Mouse (Mus musculus): Measurements from ENCODE around the gene Hsd17b11. TPM values are rescaled to one million over a fixed set of nuclear protein-coding genes. Genes with fewer than 3 reads are reported as not detected.
A peak's percentile ranks its signal among the peaks of the same experiment; 100 is the strongest.

Gene Hsd17b11
- polyA plus RNA-seq (2015; fragmentation: Nextera tagmentation; extraction: Ambion mirVana): 3.3 and 3.6 TPM in 2 replicates

DNA sequence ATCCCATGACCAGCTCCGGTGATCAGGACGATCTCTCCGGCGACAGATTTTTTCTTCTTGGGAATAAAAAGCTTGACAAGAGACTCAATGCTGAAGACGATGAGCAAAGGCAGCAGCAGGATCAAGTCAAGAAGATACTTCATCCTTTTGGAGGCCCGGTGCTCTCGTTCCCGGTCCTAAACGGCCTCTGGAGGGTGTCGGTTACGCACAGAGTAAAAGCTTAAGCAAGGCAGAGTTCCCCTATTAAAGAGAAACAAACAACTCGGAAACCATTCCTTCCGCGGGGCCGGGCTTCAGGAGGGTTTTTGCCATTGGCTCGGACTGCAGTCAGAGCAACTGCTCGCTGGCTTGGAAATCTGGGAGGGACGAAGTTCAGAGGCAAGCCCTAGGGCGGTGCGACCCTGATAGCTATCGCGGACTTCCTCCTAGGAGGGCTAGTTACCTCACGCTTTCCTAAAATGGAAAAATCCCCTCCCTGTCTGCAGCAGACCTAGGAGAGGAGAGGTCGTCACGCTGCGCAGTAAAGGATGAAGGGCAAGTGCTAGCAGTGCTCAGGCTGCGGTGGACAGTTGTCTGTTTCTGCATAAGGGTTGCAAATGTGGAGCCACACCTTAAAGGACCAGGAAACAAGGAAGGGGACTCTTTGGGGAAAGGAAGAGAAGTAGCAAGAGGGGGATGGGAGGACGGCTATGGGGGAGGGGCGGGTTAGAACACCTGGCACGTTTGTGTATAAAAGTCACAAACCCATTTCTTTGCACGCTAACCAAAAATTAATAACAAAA lies at the start of gene Hsd17b11:
TSS of gene Hsd17b11 (minus strand) at position 323 of the 782 bp plus-strand sequence.
- H3K27me3 ChIP-seq: peaks cover 12% of the 10 kb centered on the region; the same call in 1 of the 2 replicates
- H3K4me1 ChIP-seq (replicated peaks): peaks cover 13% of the 10 kb centered on the region
- H3K4me2 ChIP-seq: peak within 1 kb of the TSS; percentile 62
- no peaks in the 10 kb centered on the region for H3K36me3 ChIP-seq
- peak; percentile 87 for ATAC-seq (ENCODE audit: low FRiP score, low read depth)
- H3K27ac ChIP-seq (replicated peaks): peak within 1 kb of the TSS; percentile 32
- H3K9ac ChIP-seq: peak within 1 kb of the TSS; percentile 34
- WGBS: under 1% methylated on average over 31 of the region's 31 CpGs
- peak within 1 kb of the TSS; percentile 38 for H3K4me3 ChIP-seq
- H3K9me3 ChIP-seq: no peaks in the 10 kb centered on the region

DNA sequence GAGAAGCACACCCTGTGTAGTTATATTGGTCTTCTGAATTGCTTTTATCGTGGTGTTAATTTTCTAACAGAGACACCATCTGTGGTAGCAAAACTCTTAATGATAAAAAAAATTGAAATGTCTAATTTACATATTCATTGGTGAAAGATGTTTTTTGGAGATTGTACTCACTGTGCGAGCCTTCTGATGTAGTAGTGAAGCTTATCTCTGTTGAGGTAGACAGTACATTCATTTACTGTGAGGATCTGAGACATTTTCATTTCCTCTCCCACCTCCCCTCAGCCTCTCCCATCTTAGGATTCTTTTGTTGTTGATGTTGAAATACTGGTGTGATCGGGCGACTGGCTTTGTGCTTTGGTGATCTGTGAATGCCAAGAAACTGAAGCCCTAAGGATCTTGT lies 49.3 kb upstream of the Hsd17b11 start:
- H3K4me3 ChIP-seq: no peak overlapping the region
- H3K4me2 ChIP-seq: no peak overlapping the region
- no peaks in the 10 kb centered on the region for H3K36me3 ChIP-seq
- no peaks in the 10 kb centered on the region for H3K9me3 ChIP-seq
- no peak for ATAC-seq (ENCODE audit: low FRiP score, low read depth)
- H3K27ac ChIP-seq (replicated peaks): peak overlapping the region; percentile 11; the same call in 1 of the 2 replicates
- H3K27me3 ChIP-seq: no peaks in the 10 kb centered on the region
- 52% methylated on average over 4 of the region's 4 CpGs for WGBS
- no peak overlapping the region for H3K9ac ChIP-seq
- peaks cover 6% of the 10 kb centered on the region; the same call in 1 of the 2 replicates for H3K4me1 ChIP-seq (replicated peaks)

DNA sequence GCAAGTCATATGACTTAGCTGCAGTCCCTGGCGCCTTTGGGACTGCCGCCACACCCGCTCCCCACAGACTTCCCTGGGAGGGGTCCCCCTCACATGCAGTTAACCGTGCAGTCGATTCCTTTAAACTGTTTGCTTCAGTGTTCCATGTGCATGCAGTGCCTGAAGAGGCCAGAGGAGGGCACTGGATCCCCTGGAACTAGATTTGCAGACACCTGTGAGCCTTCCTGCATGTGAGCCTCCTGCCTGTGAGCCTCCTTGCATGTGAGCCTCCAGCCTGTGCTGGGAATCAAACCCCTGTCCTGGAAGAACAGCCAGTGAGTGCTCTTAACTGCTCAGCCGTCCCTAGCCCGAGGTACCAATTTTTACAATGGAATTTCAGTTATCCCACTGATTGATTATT lies 47.0 kb upstream of the Hsd17b11 start:
- 91% methylated on average over 7 of the region's 7 CpGs for WGBS
- no peak overlapping the region for H3K4me2 ChIP-seq
- no peaks in the 10 kb centered on the region for H3K27me3 ChIP-seq
- peaks cover 6% of the 10 kb centered on the region; the same call in 1 of the 2 replicates for H3K4me1 ChIP-seq (replicated peaks)
- H3K4me3 ChIP-seq: no peak overlapping the region
- H3K9me3 ChIP-seq: no peaks in the 10 kb centered on the region
- ATAC-seq (ENCODE audit: low FRiP score, low read depth): no peak
- H3K36me3 ChIP-seq: 0 out of 2 replicates have a peak, but pooled peaks cover 4% of the 10 kb centered on the region
- no peak overlapping the region for H3K9ac ChIP-seq
- H3K27ac ChIP-seq (replicated peaks): no peak overlapping the region

DNA sequence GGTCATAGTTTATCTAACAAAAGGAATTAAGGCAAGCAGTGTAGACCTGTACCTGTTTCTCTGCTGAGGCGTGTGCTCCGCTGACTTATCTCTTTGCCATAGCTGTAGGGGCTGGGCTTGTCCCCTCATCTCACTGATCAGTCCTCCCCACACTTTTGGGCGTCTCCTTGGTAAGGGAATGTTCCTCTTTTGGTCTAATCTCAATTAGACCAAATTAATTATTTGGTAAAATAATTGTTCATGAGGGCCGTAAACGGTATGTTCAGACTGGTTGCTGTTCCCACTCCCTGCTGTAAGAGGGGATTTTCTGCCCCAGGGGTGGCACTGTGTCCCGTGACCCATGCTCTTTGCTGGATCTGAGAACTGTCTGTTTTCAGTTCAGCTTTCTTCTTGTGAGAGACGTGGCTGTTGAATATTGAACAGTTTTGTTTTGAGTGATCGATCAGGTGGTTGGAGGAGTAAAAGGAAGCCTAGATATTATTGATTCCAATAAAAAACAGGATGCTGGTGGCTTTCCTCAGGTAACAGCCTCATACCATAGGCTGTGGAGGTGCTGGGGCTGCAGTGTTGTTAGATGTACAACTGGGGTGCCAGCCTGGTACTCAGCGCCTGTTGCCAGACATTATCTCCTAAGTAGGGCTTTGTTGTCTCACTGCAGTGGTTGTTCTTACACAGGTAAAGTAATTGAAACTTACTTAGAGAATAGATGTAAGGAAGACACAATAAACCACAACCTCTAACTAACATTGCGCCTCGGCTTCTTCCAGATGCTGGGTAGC lies 41.2 kb upstream of the Hsd17b11 start:
- no peak for ATAC-seq (ENCODE audit: low FRiP score, low read depth)
- no peak overlapping the region for H3K27ac ChIP-seq (replicated peaks)

DNA sequence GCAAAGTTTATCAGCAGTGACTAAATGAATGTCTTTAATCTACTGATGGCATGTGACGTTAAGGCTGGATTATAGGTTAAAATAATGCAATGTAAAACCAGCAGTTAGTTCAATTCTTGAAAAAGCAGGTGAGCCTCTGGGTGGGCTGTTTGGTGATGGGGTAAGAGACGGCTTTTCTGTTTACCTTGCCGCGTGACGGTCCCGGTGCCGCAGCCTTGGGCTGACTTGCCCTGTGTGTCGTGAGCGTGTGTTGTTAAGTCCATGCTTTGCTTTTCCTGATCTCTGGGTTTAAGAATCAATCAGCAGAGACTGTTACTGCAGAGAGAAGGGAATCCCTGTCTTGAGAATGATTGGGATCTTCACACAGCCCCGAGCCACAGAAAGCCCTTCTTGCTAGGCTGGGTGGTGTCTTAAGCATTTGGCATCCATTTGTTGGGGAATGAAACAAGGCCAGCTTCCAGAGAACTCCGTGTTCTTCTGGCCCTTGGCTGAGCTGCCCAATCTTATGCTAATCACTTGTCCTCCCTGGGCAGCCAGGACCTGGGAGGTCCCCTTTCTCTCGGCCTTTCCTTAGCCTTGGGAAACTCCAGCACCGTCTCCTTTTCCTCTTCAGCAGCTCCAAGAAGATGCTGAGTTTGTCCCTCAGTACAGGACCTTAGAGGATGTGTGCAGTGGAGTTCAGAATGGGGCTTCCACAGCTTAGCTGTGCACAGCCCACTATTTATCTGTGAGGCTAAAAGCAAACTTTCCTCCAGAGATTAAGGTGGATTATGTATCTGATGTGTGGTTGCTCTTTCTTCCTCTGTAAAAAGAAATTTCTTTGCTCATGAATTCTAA lies 40.4 kb upstream of the Hsd17b11 start:
- ATAC-seq (ENCODE audit: low FRiP score, low read depth): no peak
- Histone ChIP-seq H3K4me2 (no peak overlapping the region), H3K4me3 (no peak overlapping the region), H3K27me3 (no peaks in the 10 kb centered on the region), H3K9ac (no peak overlapping the region), H3K36me3 (peaks cover 40% of the 10 kb centered on the region), H3K9me3 (no peaks in the 10 kb centered on the region), H3K27ac (replicated peaks) (no peak overlapping the region), H3K4me1 (replicated peaks) (0 out of 2 replicates have a peak, but pooled peaks cover 3% of the 10 kb centered on the region)
- WGBS: 81% methylated on average over 13 of the region's 13 CpGs

More for the DNA sequence above, 41.2 kb upstream of the Hsd17b11 start:
- Histone ChIP-seq H3K4me1 (replicated peaks) (0 out of 2 replicates have a peak, but pooled peaks cover 3% of the 10 kb centered on the region), H3K9me3 (no peaks in the 10 kb centered on the region), H3K4me3 (no peak overlapping the region), H3K27me3 (no peaks in the 10 kb centered on the region), H3K4me2 (no peak overlapping the region), H3K9ac (no peak overlapping the region), H3K36me3 (peaks cover 40% of the 10 kb centered on the region)
- WGBS: 92% methylated on average over 11 of the region's 11 CpGs

DNA sequence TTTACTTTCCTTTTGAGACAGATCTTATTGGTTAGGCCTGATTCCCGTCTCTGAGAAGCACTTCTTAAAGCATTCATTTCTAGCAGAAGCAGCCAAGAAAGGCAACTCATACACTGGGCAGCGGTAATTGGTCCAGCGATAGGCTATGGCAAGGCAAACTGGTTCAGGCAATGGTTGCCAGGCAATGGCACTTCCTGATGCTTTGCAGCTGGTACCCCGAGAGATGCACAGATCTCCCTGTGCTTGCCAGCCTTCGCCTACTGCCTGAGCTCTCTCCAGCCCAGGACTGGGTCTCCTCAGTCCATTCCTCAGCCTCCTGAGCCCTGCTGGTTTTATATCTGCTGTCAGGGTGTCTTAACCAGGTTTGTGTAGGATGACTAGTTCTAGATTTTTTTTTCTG lies 38.7 kb upstream of the Hsd17b11 start:
- 84% methylated on average over 5 of the region's 5 CpGs for WGBS
- no peak overlapping the region for H3K27ac ChIP-seq (replicated peaks)
- H3K9ac ChIP-seq: no peak overlapping the region
- H3K27me3 ChIP-seq: no peaks in the 10 kb centered on the region
- H3K9me3 ChIP-seq: no peaks in the 10 kb centered on the region
- H3K4me1 ChIP-seq (replicated peaks): 0 out of 2 replicates have a peak, but pooled peaks cover 3% of the 10 kb centered on the region
- no peak for ATAC-seq (ENCODE audit: low FRiP score, low read depth)
- no peak overlapping the region for H3K4me3 ChIP-seq
- peaks cover 40% of the 10 kb centered on the region for H3K36me3 ChIP-seq
- no peak overlapping the region for H3K4me2 ChIP-seq

DNA sequence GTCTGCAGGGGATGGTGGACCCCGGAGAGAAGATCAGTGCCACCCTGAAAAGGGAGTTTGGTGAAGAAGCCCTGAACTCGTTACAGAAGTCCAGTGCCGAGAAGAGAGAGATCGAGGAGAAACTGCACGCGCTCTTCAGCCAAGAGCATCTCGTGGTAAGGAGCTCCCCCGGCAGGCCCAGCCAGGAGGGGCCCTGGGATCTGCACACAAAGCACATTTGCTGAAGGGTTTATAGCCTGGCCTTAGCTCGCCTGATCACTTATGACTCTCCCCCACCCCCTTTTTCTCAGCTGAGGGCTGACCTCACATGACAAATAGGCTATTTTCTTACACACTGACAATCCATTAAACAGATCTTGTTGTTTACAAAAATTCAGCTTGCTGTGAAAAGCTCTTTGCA lies 37.9 kb upstream of the Hsd17b11 start:
- Histone ChIP-seq H3K4me1 (replicated peaks) (0 out of 2 replicates have a peak, but pooled peaks cover 3% of the 10 kb centered on the region), H3K9me3 (no peaks in the 10 kb centered on the region), H3K36me3 (peaks cover 37% of the 10 kb centered on the region), H3K27me3 (no peaks in the 10 kb centered on the region), H3K27ac (replicated peaks) (no peak overlapping the region), H3K9ac (no peak overlapping the region), H3K4me3 (no peak overlapping the region), H3K4me2 (no peak overlapping the region)
- ATAC-seq (ENCODE audit: low FRiP score, low read depth): no peak
- WGBS: 82% methylated on average over 9 of the region's 9 CpGs

DNA sequence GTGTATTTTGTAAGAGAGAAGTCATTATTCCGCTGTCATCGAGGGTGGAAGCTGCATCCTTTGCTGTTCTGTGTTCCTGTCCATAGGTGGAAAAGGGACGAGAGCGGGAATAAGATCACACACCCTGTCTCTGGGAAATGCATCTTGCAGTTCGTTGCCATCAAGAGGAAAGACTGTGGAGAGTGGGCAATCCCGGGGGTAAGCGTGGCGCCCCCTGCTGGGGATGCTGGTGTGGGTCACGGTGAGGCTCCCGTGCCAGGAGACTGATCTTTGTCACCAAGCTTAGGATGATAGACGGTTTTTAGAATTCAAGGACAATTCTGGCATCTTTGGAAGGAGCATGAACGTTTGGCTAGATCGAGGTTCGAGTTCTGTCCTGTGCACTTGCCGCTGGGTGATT lies 36.3 kb upstream of the Hsd17b11 start:
- H3K27ac ChIP-seq (replicated peaks): no peak overlapping the region
- H3K27me3 ChIP-seq: no peaks in the 10 kb centered on the region
- H3K4me3 ChIP-seq: no peak overlapping the region
- H3K36me3 ChIP-seq: peaks cover 31% of the 10 kb centered on the region
- ATAC-seq (ENCODE audit: low FRiP score, low read depth): no peak
- 0 out of 2 replicates have a peak, but pooled peaks cover 3% of the 10 kb centered on the region for H3K4me1 ChIP-seq (replicated peaks)
- no peak overlapping the region for H3K4me2 ChIP-seq
- H3K9ac ChIP-seq: no peak overlapping the region
- H3K9me3 ChIP-seq: no peaks in the 10 kb centered on the region
- 66% methylated on average over 15 of the region's 15 CpGs for WGBS

DNA sequence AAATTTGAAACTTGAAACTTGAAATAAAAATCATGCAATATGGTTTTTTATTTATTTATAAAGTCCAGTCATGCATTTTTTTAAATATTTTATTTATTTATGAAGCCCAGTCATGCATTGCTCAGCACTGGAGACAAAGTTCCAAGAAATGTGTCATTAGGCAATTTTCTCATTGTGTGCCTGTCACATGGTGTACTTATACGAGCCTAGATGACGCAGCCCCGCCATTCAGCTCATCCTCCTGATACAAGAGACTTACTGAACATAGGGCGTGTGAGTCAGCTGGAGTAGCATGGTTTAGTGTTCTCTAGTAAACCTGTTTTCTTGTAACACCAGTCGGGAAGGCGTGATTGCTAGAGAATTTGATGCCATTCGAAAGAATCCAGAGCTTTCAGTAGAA lies 34.6 kb upstream of the Hsd17b11 start:
- Histone ChIP-seq H3K9me3 (no peaks in the 10 kb centered on the region), H3K4me3 (no peak overlapping the region), H3K27ac (replicated peaks) (no peak overlapping the region), H3K4me2 (no peak overlapping the region), H3K36me3 (peaks cover 28% of the 10 kb centered on the region), H3K27me3 (no peaks in the 10 kb centered on the region), H3K4me1 (replicated peaks) (0 out of 2 replicates have a peak, but pooled peaks cover 3% of the 10 kb centered on the region), H3K9ac (no peak overlapping the region)
- ATAC-seq (ENCODE audit: low FRiP score, low read depth): no peak
- WGBS: 87% methylated on average over 7 of the region's 7 CpGs

DNA sequence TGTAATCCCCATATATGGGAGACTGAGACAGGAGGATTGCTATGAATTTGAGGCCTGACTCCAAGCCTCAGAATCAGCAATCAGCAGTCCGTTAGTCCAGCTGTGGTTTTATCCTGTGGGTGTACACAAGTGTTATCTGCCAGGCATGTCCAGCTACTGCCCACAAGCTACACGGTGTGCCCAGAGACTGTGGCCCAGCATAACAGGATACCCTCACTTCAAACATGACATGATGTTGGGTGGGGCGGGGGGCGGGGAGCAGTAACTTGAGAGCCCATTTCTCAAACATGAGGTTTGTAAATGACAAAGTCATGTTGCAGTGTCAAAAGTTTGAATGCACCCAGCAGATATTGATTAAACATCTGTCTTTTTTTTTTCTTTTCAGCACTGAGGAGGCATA lies 34.1 kb upstream of the Hsd17b11 start:
- no peak overlapping the region for H3K27ac ChIP-seq (replicated peaks)
- WGBS: 92% methylated on average over 4 of the region's 4 CpGs

DNA sequence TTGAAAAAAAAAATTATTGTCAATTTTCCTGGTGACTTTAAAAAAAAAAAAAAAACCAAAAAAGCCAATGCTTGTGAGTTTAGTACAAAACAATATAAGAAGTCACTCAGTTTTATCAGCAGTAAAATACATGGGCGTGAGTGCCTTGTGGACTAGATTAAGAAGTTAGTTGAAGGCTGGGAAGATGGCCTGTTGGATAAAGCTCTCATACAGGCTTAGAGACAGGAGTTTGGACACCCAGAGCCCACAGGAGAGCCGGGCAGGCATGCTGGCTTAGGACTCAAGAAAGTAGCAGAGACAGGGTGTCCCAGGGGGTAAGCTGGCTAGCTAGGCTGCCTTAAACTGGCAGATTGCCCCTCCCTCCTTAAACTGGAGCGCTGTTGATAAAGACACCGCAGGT lies 33.2 kb upstream of the Hsd17b11 start:
- H3K27ac ChIP-seq (replicated peaks): no peak overlapping the region
- no peak overlapping the region for H3K4me2 ChIP-seq
- ATAC-seq (ENCODE audit: low FRiP score, low read depth): no peak
- 0 out of 2 replicates have a peak, but pooled peaks cover 3% of the 10 kb centered on the region for H3K4me1 ChIP-seq (replicated peaks)
- peaks cover 25% of the 10 kb centered on the region for H3K36me3 ChIP-seq
- no peak overlapping the region for H3K9ac ChIP-seq
- H3K4me3 ChIP-seq: no peak overlapping the region
- 96% methylated on average over 4 of the region's 4 CpGs for WGBS
- H3K9me3 ChIP-seq: no peaks in the 10 kb centered on the region
- H3K27me3 ChIP-seq: no peaks in the 10 kb centered on the region

More for the DNA sequence above, 34.1 kb upstream of the Hsd17b11 start:
- H3K9ac ChIP-seq: no peak overlapping the region
- no peak overlapping the region for H3K4me2 ChIP-seq
- H3K36me3 ChIP-seq: peaks cover 28% of the 10 kb centered on the region
- 0 out of 2 replicates have a peak, but pooled peaks cover 3% of the 10 kb centered on the region for H3K4me1 ChIP-seq (replicated peaks)
- H3K27me3 ChIP-seq: no peaks in the 10 kb centered on the region
- no peak for ATAC-seq (ENCODE audit: low FRiP score, low read depth)
- no peaks in the 10 kb centered on the region for H3K9me3 ChIP-seq
- H3K4me3 ChIP-seq: no peak overlapping the region

All from hindbrain, embryonic 15.5 days (tissue).